Mouse (Mus musculus) lung, embryonic 14.5 days (tissue): ENCODE measurements around the gene Camta2. TPM values are rescaled to one million over a fixed set of nuclear protein-coding genes. Genes with fewer than 3 reads are reported as not detected.

Experiments
- ATAC-seq: fragments of 200-750 bp; cut with Nextera tagmentation; 2 replicates; pipeline ENCODE4 v1.8.0; 2017; ENCODE audit warnings: mild to moderate bottlenecking, moderate TSS enrichment, moderate library complexity; ENCODE audit not compliant: insufficient read depth
- DNase-seq: peaks from one replicate; pipeline ENCODE4 v3.0.0-alpha.2; 2015
- H3K27ac ChIP-seq: fragments of 300-500 bp; sonication (generic); 2 replicates; pipeline ENCODE4 v1.5.1; 2014; ENCODE audit warnings: low read depth, mild to moderate bottlenecking, moderate library complexity
- H3K27me3 ChIP-seq: fragments of 300-500 bp; sonication (generic); 2 replicates; pipeline ENCODE4 v1.6.1; 2014; ENCODE audit warnings: low read length, control low read depth; ENCODE audit not compliant: insufficient read depth
- H3K36me3 ChIP-seq: fragments of 300-500 bp; sonication (generic); 2 replicates; pipeline ENCODE4 v1.6.1; 2014; ENCODE audit warnings: control low read depth; ENCODE audit not compliant: insufficient read depth
- H3K4me1 ChIP-seq: fragments of 300-500 bp; sonication (generic); 2 replicates; pipeline ENCODE4 v1.6.1; 2014; ENCODE audit warnings: antibody characterized with exemption, control low read depth; ENCODE audit not compliant: insufficient read depth
- H3K4me2 ChIP-seq: fragments of 300-500 bp; sonication (generic); 2 replicates; pipeline ENCODE4 v1.6.1; 2014; ENCODE audit warnings: mild to moderate bottlenecking
- H3K4me3 ChIP-seq: fragments of 300-500 bp; sonication (generic); 2 replicates; pipeline ENCODE4 v1.5.1; 2014; ENCODE audit warnings: low read depth, low read length
- H3K9ac ChIP-seq: fragments of 300-500 bp; sonication (generic); 2 replicates; pipeline ENCODE4 v1.6.1; 2014
- H3K9me3 ChIP-seq: fragments of 300-500 bp; sonication (generic); 2 replicates; pipeline ENCODE4 v1.6.1; 2016; ENCODE audit warnings: low read depth, low read length, control low read depth
- CTCF ChIP-seq: IDR thresholded peaks from 2 replicates; pipeline ENCODE4 v1.5.1; 2016; ENCODE audit warnings: antibody characterized with exemption, low read depth
- WGBS: fragments of 180-500 bp; shearing (Covaris S2); extraction: QIAGEN DNeasy Blood & Tissue Kit; methylation state at CpG from one replicate; pipeline ENCODE4 v1.1.7; 2014; 5-methylcytosine and 5-hydroxymethylcytosine counted together
- polyA plus RNA-seq: library from polyadenylated mRNA; unstranded; fragments of >200 nt; fragmentation: Nextera tagmentation; extraction: Ambion mirVana; gene quantifications from 2 replicates; pipeline ENCODE4 v1.2.1, GENCODE M21; 2014

The Camta2 gene
- polyA plus RNA-seq, 1 experiment from 2014 or later: 16.2 TPM

- H3K27ac ChIP-seq: no peak overlapping the region
- no peak for TF ChIP-seq CTCF
- H3K9me3 ChIP-seq: no peaks in the 10 kb centered on the region
- no peak overlapping the region for H3K9ac ChIP-seq
- ATAC-seq (no peak), DNase-seq (no peak)
- H3K4me2 ChIP-seq: no peak overlapping the region
- H3K36me3 ChIP-seq: peaks cover 27% of the 10 kb centered on the region
- peaks cover 6% of the 10 kb centered on the region; the same call in 1 of the 2 replicates for H3K4me1 ChIP-seq
- no peak overlapping the region for H3K4me3 ChIP-seq
- WGBS: 84% methylated on average over 7 of the region's 7 CpGs
- H3K27me3 ChIP-seq: no peaks in the 10 kb centered on the region
Observed at GRCm38 (mm10) chr11:70641241-70641640, 46.7 kb downstream of the Camta2 start.

DNA sequence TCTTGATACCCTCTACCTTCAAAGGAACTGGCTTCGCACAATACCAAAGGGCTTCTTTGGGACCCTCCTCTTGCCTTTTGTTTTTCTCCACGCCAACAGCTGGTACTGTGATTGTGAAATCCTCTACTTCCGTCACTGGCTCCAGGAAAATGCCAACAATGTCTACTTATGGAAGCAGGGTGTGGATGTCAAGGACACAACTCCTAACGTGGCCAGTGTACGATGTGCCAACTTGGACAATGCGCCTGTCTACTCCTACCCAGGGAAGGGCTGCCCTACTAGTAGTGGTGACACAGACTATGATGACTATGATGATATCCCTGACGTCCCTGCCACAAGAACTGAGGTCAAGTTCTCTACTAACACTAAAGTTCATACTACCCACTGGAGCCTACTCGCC is 47.9 kb downstream of the Camta2 start:
- Histone ChIP-seq H3K4me3 (no peak overlapping the region), H3K27ac (no peak overlapping the region), H3K9me3 (no peaks in the 10 kb centered on the region), H3K4me2 (no peak overlapping the region), H3K9ac (no peak overlapping the region), H3K4me1 (no peaks in the 10 kb centered on the region), H3K36me3 (peaks cover 18% of the 10 kb centered on the region), H3K27me3 (no peaks in the 10 kb centered on the region)
- TF ChIP-seq CTCF: no peak
- ATAC-seq (no peak), DNase-seq (no peak)
- WGBS: 77% methylated on average over 8 of the region's 8 CpGs

GRCm38 (mm10) chr11:70638714-70639278 is 49.1 kb downstream of the Camta2 start, which contains the start of gene Gp1ba:
Gp1ba (plus strand) TSS chr11:70639122.
- H3K27ac ChIP-seq: peak within 1 kb of the TSS; percentile 37; the same call in 1 of the 2 replicates
- H3K4me1 ChIP-seq: no peaks in the 10 kb centered on the region
- H3K4me3 ChIP-seq: no peak within 1 kb of the TSS
- H3K36me3 ChIP-seq: peaks cover 7% of the 10 kb centered on the region; the same call in 1 of the 2 replicates
- TF ChIP-seq CTCF: no peak
- H3K9ac ChIP-seq: no peak within 1 kb of the TSS
- H3K27me3 ChIP-seq: no peaks in the 10 kb centered on the region
- H3K9me3 ChIP-seq: no peaks in the 10 kb centered on the region
- 0 out of 2 replicates have a peak within 1 kb of the TSS, but pooled peaks have one; percentile 1 for H3K4me2 ChIP-seq
- DNase-seq (no peak), ATAC-seq (0 out of 2 replicates have a peak, but pooled peaks have one; percentile 21)
- WGBS: 13% methylated on average over 5 of the region's 5 CpGs

DNA sequence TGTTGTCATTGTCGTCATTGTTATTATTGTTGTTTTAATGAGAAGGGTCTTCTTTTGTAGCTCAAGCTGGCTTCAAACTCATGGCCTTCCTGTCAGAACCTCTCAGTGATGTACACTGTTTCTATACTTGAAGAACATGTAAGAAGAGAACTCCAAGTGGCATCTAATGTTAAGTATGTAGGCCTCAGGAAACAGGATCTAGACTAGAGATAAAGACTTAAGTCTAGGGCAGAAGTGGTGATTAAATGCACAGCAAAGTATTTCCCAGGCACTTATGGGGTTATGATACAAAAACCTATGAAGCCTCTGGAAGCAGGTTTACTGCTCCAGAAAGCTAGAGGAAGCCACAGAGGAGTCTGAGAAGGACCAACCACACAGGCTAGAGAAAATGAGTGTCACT is 49.6 kb downstream of the Camta2 start:
- no peak for DNase-seq
- Histone ChIP-seq H3K27ac (no peak overlapping the region), H3K36me3 (0 out of 2 replicates have a peak, but pooled peaks cover 2% of the 10 kb centered on the region), H3K4me3 (no peak overlapping the region), H3K9ac (no peak overlapping the region), H3K27me3 (no peaks in the 10 kb centered on the region), H3K9me3 (no peaks in the 10 kb centered on the region), H3K4me2 (no peak overlapping the region), H3K4me1 (no peaks in the 10 kb centered on the region)
- TF ChIP-seq CTCF: no peak
- WGBS: 89% methylated on average over 1 of the region's 1 CpGs
- ATAC-seq: no peak

DNA sequence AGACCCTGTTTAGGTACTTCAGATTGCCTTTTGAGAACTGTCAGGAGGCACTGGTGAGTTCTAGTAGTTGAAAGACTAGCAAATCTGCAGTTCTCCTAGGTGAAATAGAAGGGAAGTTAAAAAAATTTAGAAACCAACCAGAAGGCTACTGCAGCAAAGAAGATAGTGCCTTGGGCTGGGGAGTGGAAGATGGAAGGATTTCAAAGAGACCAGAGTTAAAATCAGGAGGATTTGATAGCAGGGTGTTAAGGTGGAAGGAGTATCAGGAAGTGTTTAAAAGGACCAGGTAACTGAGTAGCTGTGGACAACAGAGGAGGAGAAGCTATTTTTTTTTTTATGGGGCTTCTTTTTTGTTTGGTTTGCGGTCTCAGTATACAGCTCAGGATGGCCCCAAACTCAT is 50.1 kb downstream of the Camta2 start:
- H3K9me3 ChIP-seq: no peaks in the 10 kb centered on the region
- TF ChIP-seq CTCF: no peak
- 90% methylated on average over 1 of the region's 1 CpGs for WGBS
- no peaks in the 10 kb centered on the region for H3K36me3 ChIP-seq
- H3K27me3 ChIP-seq: no peaks in the 10 kb centered on the region
- ATAC-seq: no peak
- H3K9ac ChIP-seq: no peak overlapping the region
- no peaks in the 10 kb centered on the region for H3K4me1 ChIP-seq
- no peak overlapping the region for H3K4me2 ChIP-seq
- H3K27ac ChIP-seq: no peak overlapping the region
- DNase-seq: no peak
- no peak overlapping the region for H3K4me3 ChIP-seq

GRCm38 (mm10) chr11:70635601-70636000 is 52.3 kb downstream of the Camta2 start:
- TF ChIP-seq CTCF: no peak
- no peak overlapping the region for H3K27ac ChIP-seq
- no peaks in the 10 kb centered on the region for H3K4me1 ChIP-seq
- ATAC-seq (no peak), DNase-seq (no peak)
- no peak overlapping the region for H3K4me2 ChIP-seq
- no peak overlapping the region for H3K9ac ChIP-seq
- H3K9me3 ChIP-seq: no peaks in the 10 kb centered on the region
- H3K27me3 ChIP-seq: no peaks in the 10 kb centered on the region
- 72% methylated on average over 4 of the region's 4 CpGs for WGBS
- H3K36me3 ChIP-seq: no peaks in the 10 kb centered on the region
- no peak overlapping the region for H3K4me3 ChIP-seq

DNA sequence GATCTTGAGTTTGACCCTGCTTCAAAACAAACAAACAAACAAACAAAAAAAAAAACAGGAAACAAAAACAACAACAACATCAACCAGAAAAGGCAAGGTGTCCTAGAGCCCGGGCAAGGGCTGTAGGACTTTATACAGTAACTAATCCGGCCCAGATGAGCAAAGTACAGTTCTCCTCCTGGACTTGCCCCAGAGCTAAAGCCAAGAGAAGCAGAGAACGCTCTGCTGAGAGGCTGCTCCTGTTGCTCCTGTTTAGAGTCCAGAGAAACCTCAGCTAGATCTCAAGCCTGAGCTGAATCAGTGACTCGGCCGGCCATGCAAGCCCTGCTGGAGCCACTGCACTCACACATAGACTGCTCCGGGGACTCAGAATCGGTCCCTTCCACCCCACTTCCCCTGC is 57.8 kb downstream of the Camta2 start:
- no peaks in the 10 kb centered on the region for H3K9me3 ChIP-seq
- DNase-seq (no peak), ATAC-seq (no peak)
- H3K9ac ChIP-seq: no peak overlapping the region
- WGBS: 73% methylated on average over 7 of the region's 7 CpGs
- no peaks in the 10 kb centered on the region for H3K4me1 ChIP-seq
- H3K4me2 ChIP-seq: no peak overlapping the region
- TF ChIP-seq CTCF: no peak
- H3K4me3 ChIP-seq: no peak overlapping the region
- H3K27me3 ChIP-seq: no peaks in the 10 kb centered on the region
- no peak overlapping the region for H3K27ac ChIP-seq
- no peaks in the 10 kb centered on the region for H3K36me3 ChIP-seq
